Mouse (Mus musculus): ENCODE data around the gene Suv39h2. TPM values are rescaled to one million over a fixed set of nuclear protein-coding genes. Genes with fewer than 3 reads are reported as not detected.

Gene Suv39h2
- polyA plus RNA-seq, 1 experiment from 2014 or later: 24.3 TPM

GRCm38 (mm10) chr2:3449431-3449830 lies 25.4 kb downstream of the Suv39h2 start:
- WGBS: 71% methylated on average over 2 of the region's 2 CpGs
- H3K4me1 ChIP-seq (ENCODE audit: insufficient read depth): no peaks in the 10 kb centered on the region
- no peak for TF ChIP-seq CTCF (IDR thresholded peaks at IDR 0.05; ENCODE audit: low read depth)
- H3K4me2 ChIP-seq: no peak overlapping the region
- no peak overlapping the region for H3K9ac ChIP-seq
- ATAC-seq (ENCODE audit: insufficient read depth) (no peak), DNase-seq (no peak)
- H3K4me3 ChIP-seq (ENCODE audit: low read depth, low read length): no peak overlapping the region
- no peaks in the 10 kb centered on the region for H3K9me3 ChIP-seq (ENCODE audit: low read depth, low read length)
- peaks cover 24% of the 10 kb centered on the region for H3K36me3 ChIP-seq (ENCODE audit: insufficient read depth)
- no peak overlapping the region for H3K27ac ChIP-seq (ENCODE audit: low read depth)
- no peaks in the 10 kb centered on the region for H3K27me3 ChIP-seq (ENCODE audit: insufficient read depth, low read length)

DNA sequence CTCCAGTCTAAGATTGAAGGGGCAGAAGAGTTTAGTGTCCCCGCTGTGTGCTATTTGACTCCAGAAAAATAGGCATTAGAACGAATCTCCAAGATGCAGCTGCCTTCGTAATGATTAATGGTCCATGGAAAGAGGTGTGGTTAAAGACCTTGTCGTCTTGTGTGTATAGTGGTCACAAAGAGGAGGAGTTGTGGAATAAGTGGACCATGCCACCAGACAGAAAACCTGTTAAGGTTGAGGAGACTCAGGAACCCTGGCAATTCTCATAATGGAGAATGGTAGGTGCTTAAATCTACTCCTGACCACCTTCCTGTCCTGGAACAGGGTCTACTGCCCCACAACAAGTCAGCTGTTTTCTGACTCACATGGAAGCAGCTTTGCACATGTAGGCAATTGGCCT lies 28.8 kb downstream of the Suv39h2 start:
- H3K4me3 ChIP-seq (ENCODE audit: low read depth, low read length): no peak overlapping the region
- ATAC-seq (ENCODE audit: insufficient read depth) (no peak), DNase-seq (no peak)
- TF ChIP-seq CTCF (IDR thresholded peaks at IDR 0.05; ENCODE audit: low read depth): no peak
- H3K36me3 ChIP-seq (ENCODE audit: insufficient read depth): 0 out of 2 replicates have a peak, but pooled peaks cover 4% of the 10 kb centered on the region
- no peak overlapping the region for H3K4me2 ChIP-seq
- no peaks in the 10 kb centered on the region for H3K4me1 ChIP-seq (ENCODE audit: insufficient read depth)
- H3K9me3 ChIP-seq (ENCODE audit: low read depth, low read length): no peaks in the 10 kb centered on the region
- H3K9ac ChIP-seq: no peak overlapping the region
- H3K27ac ChIP-seq (ENCODE audit: low read depth): no peak overlapping the region
- H3K27me3 ChIP-seq (ENCODE audit: insufficient read depth, low read length): no peaks in the 10 kb centered on the region
- 74% methylated on average over 4 of the region's 4 CpGs for WGBS

DNA sequence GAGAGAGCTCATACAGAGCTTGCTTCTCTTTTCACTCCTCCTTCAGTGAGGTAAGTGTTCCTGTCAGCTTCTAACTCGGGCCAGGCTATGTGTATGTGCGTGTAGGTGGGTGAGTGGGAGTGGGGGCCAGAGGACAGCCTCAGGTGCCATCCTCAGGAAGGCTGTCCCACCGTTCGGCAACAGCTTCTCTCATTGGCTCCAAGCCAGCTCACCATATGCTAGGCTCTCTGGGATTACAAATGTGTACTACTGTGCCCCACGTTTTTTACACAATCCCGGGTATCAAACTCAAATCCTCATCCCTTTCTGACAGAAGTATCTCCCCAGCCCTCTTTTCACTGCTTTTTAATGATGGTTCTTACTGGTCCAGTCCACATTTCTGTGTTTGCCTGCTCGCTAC lies 30.6 kb downstream of the Suv39h2 start:
- Histone ChIP-seq H3K4me2 (no peak overlapping the region), H3K9me3 (ENCODE audit: low read depth, low read length) (no peaks in the 10 kb centered on the region), H3K4me1 (ENCODE audit: insufficient read depth) (no peaks in the 10 kb centered on the region), H3K27ac (ENCODE audit: low read depth) (no peak overlapping the region), H3K27me3 (ENCODE audit: insufficient read depth, low read length) (no peaks in the 10 kb centered on the region), H3K9ac (no peak overlapping the region), H3K36me3 (ENCODE audit: insufficient read depth) (0 out of 2 replicates have a peak, but pooled peaks cover 3% of the 10 kb centered on the region), H3K4me3 (ENCODE audit: low read depth, low read length) (no peak overlapping the region)
- peak; percentile 14 for DNase-seq
- no peak for TF ChIP-seq CTCF (IDR thresholded peaks at IDR 0.05; ENCODE audit: low read depth)
- no peak for ATAC-seq (ENCODE audit: insufficient read depth)
- WGBS: 63% methylated on average over 7 of the region's 7 CpGs

- Histone ChIP-seq H3K9ac (no peak overlapping the region), H3K9me3 (ENCODE audit: low read depth, low read length) (no peaks in the 10 kb centered on the region), H3K4me1 (ENCODE audit: insufficient read depth) (no peaks in the 10 kb centered on the region), H3K4me3 (ENCODE audit: low read depth, low read length) (no peak overlapping the region), H3K27ac (ENCODE audit: low read depth) (no peak overlapping the region), H3K36me3 (ENCODE audit: insufficient read depth) (0 out of 2 replicates have a peak, but pooled peaks cover 3% of the 10 kb centered on the region), H3K4me2 (no peak overlapping the region), H3K27me3 (ENCODE audit: insufficient read depth, low read length) (no peaks in the 10 kb centered on the region)
- ATAC-seq (ENCODE audit: insufficient read depth) (no peak), DNase-seq (no peak)
- WGBS: 67% methylated on average over 7 of the region's 7 CpGs
- no peak for TF ChIP-seq CTCF (IDR thresholded peaks at IDR 0.05; ENCODE audit: low read depth)
These were observed 36.9 kb downstream of the Suv39h2 start for GRCm38 (mm10) chr2:3437956-3438355.

DNA sequence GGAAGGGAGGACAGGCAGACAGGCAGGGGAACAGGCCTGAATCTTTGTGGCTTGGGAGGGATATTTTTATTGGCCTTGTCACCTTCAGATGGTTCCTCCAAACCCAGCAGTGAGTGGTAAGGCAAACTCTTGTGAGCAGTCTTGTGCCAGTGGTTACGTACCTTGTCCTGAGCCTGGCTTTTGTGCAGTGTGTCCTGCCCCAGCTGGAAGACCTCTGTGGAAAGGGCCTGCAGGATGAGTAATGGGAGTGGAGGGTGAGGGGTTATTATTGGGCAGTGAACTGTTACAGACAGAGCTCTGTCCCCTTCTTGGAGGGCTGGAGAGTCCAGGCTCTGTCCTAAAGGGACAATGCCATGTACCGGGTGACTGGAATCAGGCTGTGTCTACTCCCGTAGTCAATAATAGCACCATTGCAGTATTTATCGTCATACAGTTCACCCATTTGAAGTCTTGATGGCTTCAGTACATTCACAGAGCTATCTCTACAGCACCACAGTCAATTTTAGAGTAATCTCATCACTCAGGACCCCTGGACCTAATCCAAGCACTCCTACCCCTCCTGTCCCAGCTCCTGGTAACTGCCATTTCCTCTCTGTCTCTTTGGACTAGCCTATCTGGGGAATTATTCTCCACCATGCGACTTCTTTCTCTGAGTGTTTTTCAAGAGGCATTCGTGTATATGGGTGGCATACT lies 39.3 kb downstream of the Suv39h2 start:
- no peak for ATAC-seq (ENCODE audit: insufficient read depth)
- WGBS: 80% methylated on average over 6 of the region's 6 CpGs
- no peak overlapping the region for H3K4me3 ChIP-seq (ENCODE audit: low read depth, low read length)

GRCm38 (mm10) chr2:3430956-3431355 lies 43.9 kb downstream of the Suv39h2 start:
- Histone ChIP-seq H3K36me3 (ENCODE audit: insufficient read depth) (no peaks in the 10 kb centered on the region), H3K27ac (ENCODE audit: low read depth) (no peak overlapping the region), H3K9ac (no peak overlapping the region), H3K4me1 (ENCODE audit: insufficient read depth) (no peaks in the 10 kb centered on the region), H3K4me3 (ENCODE audit: low read depth, low read length) (no peak overlapping the region), H3K9me3 (ENCODE audit: low read depth, low read length) (no peaks in the 10 kb centered on the region), H3K27me3 (ENCODE audit: insufficient read depth, low read length) (no peaks in the 10 kb centered on the region), H3K4me2 (no peak overlapping the region)
- no peak for ATAC-seq (ENCODE audit: insufficient read depth)
- no peak for TF ChIP-seq CTCF (IDR thresholded peaks at IDR 0.05; ENCODE audit: low read depth)
- no peak for DNase-seq
- WGBS: 85% methylated on average over 9 of the region's 9 CpGs

More for the DNA sequence above, 39.3 kb downstream of the Suv39h2 start:
- TF ChIP-seq CTCF (IDR thresholded peaks at IDR 0.05; ENCODE audit: low read depth): no peak
- H3K4me1 ChIP-seq (ENCODE audit: insufficient read depth): no peaks in the 10 kb centered on the region
- H3K9me3 ChIP-seq (ENCODE audit: low read depth, low read length): no peaks in the 10 kb centered on the region
- no peak for DNase-seq
- no peak overlapping the region for H3K4me2 ChIP-seq
- H3K36me3 ChIP-seq (ENCODE audit: insufficient read depth): 0 out of 2 replicates have a peak, but pooled peaks cover 3% of the 10 kb centered on the region
- no peak overlapping the region; the same call in 1 of the 2 replicates for H3K9ac ChIP-seq
- no peak overlapping the region for H3K27ac ChIP-seq (ENCODE audit: low read depth)
- H3K27me3 ChIP-seq (ENCODE audit: insufficient read depth, low read length): no peaks in the 10 kb centered on the region

DNA sequence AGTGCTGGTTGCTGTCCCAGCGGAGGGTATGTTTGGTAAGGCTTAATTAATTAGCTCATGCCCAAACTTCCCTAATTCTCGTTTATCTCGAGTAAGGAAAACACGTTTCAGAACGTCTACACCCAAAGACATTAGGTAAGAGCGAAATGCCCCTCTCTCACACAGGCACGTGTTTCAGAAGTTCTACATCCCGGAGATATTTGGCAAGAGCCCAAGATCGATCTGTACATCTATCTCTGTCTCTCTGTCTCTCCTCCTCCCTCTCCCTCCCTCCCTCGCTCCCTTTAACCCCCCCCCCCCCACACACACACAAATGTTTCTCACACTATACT lies 50.3 kb downstream of the Suv39h2 start:
- H3K27me3 ChIP-seq (ENCODE audit: insufficient read depth, low read length): no peaks in the 10 kb centered on the region
- H3K4me2 ChIP-seq: peak overlapping the region; percentile 92
- no peaks in the 10 kb centered on the region for H3K9me3 ChIP-seq (ENCODE audit: low read depth, low read length)
- no peaks in the 10 kb centered on the region for H3K36me3 ChIP-seq (ENCODE audit: insufficient read depth)
- H3K4me1 ChIP-seq (ENCODE audit: insufficient read depth): no peaks in the 10 kb centered on the region
- H3K4me3 ChIP-seq (ENCODE audit: low read depth, low read length): peak overlapping the region; percentile 65
- no peak for TF ChIP-seq CTCF (IDR thresholded peaks at IDR 0.05; ENCODE audit: low read depth)
- no peak for ATAC-seq (ENCODE audit: insufficient read depth)
- peak; percentile 8 for DNase-seq
- H3K27ac ChIP-seq (ENCODE audit: low read depth): no peak overlapping the region
- peak overlapping the region; percentile 59 for H3K9ac ChIP-seq
- WGBS: 3% methylated on average over 10 of the region's 10 CpGs

All from lung, embryonic 14.5 days (tissue).